Mouse (Mus musculus) mouse embryonic stem cell (cell line): Measurements from ENCODE around the gene Sod3.

Source experiments
- in situ Hi-C, 2 experiments: fragments of 300-500 bp; cut with MboI; formaldehyde crosslinking; loops; 1 replicate in 1 of 2; 3 replicates in 1 of 2; pipeline ENCODE4 v1.14.3; 2019 to 2020; ENCODE audit warnings: low sequenced_read_pairs in 2 of 2, low pct_unique_long_range_greater_than_20kb in 1 of 2, mixed read lengths in 1 of 2; ENCODE audit not compliant: unreplicated experiment in 1 of 2

The Sod3 gene

GRCm38 (mm10) chr5:52363468-52364150, at the start of gene Sod3:
Gene Sod3 (plus strand): TSS chr5:52363791.
- in situ Hi-C loops: no loop called here

- in situ Hi-C loops: no loop called here
Observed at GRCm38 (mm10) chr5:52316926-52317325, 46.7 kb upstream of the Sod3 start.

- in situ Hi-C loops: no loop called here
Observed at GRCm38 (mm10) chr5:52319499-52319898, 44.1 kb upstream of the Sod3 start.

GRCm38 (mm10) chr5:52332120-52332519, 31.5 kb upstream of the Sod3 start:
- in situ Hi-C loops: no loop called here

- in situ Hi-C loops: no loop called here
Observed at GRCm38 (mm10) chr5:52335590-52335989, 28.0 kb upstream of the Sod3 start.

- in situ Hi-C loops: no loop called here
Observed at GRCm38 (mm10) chr5:52339134-52339533, 24.5 kb upstream of the Sod3 start.

GRCm38 (mm10) chr5:52346890-52347289, 16.7 kb upstream of the Sod3 start:
- in situ Hi-C loops: no loop called here

- in situ Hi-C loops: no loop called here
Observed at GRCm38 (mm10) chr5:52350451-52350850, 13.1 kb upstream of the Sod3 start.

- in situ Hi-C loops: no loop called here
Observed at GRCm38 (mm10) chr5:52351561-52351960, 12.0 kb upstream of the Sod3 start.

GRCm38 (mm10) chr5:52352730-52353129, 10.9 kb upstream of the Sod3 start:
- in situ Hi-C loops: no loop called here

- in situ Hi-C loops: no loop called here
Observed at GRCm38 (mm10) chr5:52354441-52354840, 9.2 kb upstream of the Sod3 start.

- in situ Hi-C loops: no loop called here
Observed at GRCm38 (mm10) chr5:52355612-52356011, 8.0 kb upstream of the Sod3 start.

- in situ Hi-C loops: no loop called here
Observed at GRCm38 (mm10) chr5:52357175-52357754, 6.3 kb upstream of the Sod3 start.

GRCm38 (mm10) chr5:52358120-52358519, 5.5 kb upstream of the Sod3 start:
- in situ Hi-C loops: no loop called here

GRCm38 (mm10) chr5:52360286-52361049, 3.1 kb upstream of the Sod3 start:
- in situ Hi-C loops: no loop called here

GRCm38 (mm10) chr5:52362776-52363467, 669 bp upstream of the Sod3 start:
- in situ Hi-C loops: no loop called here

- in situ Hi-C loops: no loop called here
Observed at GRCm38 (mm10) chr5:52364521-52364920, 930 bp downstream of the Sod3 start.

GRCm38 (mm10) chr5:52365930-52366329, 2.3 kb downstream of the Sod3 start:
- in situ Hi-C loops: no loop called here

- in situ Hi-C loops: no loop called here
Observed at GRCm38 (mm10) chr5:52366661-52367060, 3.1 kb downstream of the Sod3 start.
